Mouse (Mus musculus) urinary bladder, postnatal 25 days (tissue): Measurements from ENCODE around the gene Ankfn1.

Source experiments
- DNase-seq: peaks from one replicate; pipeline ENCODE4 v3.0.0; 2022; ENCODE audit warnings: low spot score

Ankfn1 gene

DNA sequence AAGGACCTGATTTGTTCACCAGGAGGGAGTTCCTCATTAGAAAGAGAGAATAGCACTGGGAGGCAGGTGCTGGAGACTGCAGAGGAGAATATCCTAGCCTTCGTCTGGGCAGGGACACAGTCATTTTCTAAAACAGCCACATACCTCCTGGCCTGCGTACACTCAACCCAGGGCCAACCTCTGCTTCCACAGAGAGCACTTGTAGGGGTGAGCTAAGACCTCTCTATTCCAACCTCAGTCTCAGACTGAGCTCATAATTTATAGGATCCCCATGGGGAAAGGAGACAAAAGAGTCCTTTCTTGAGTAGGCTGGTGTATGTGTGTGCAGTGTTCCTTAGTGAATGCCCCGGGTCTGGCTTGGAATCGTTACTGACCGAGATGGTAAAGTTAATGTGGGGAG lies 418.9 kb downstream of the Ankfn1 start:
- DNase-seq: no peak

GRCm38 (mm10) chr11:89356479-89356878 lies 421.0 kb downstream of the Ankfn1 start:
- no peak for DNase-seq

GRCm38 (mm10) chr11:89356018-89356417 lies 421.4 kb downstream of the Ankfn1 start:
- DNase-seq: no peak

GRCm38 (mm10) chr11:89340238-89340637 lies 437.2 kb downstream of the Ankfn1 start:
- DNase-seq: no peak
